Mouse (Mus musculus): ENCODE measurements around the gene Nrarp.

DNA sequence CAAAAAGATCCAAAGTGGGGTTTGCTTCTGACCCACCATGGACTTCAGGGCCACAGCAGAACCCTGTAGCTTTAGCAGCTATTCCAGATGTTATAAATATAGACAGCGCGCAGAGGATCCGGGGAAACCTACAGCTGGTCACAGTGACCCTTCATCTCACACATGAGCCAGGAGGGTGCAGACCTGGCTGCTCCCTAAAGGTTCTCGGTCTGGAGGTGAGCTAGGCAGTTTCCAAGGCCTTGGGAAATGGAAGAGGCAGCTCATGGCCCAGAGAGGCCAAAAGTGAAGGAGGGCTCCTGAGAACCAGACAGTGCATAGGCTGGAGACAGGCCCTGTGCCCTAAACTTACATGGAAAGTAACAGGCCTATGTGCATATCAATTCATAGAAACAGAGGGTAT is 6.7 kb upstream of the Nrarp start:
- no peak for TF ChIP-seq EP300 (IDR thresholded peaks at IDR 0.05; ENCODE audit: low read depth)
- TF ChIP-seq CTCF (IDR thresholded peaks at IDR 0.05; ENCODE audit: low read depth): no peak
